Mouse (Mus musculus): ENCODE results near the gene P3h3. TPM values are rescaled to one million over a fixed set of nuclear protein-coding genes. Genes with fewer than 3 reads are reported as not detected.
"Not testable (repeated sequence)": the region's sequence is repeated elsewhere in the genome, so short reads cannot be mapped to it uniquely, and the experiment has no call there.

The P3h3 gene
- 43.7 and 62.3 TPM in 2 replicates for polyA plus RNA-seq (2015; fragmentation: Nextera tagmentation; extraction: Ambion mirVana)

- peak; percentile 83 for ATAC-seq (ENCODE audit: insufficient number of reproducible peaks, low FRiP score, low TSS enrichment, low read depth)
- peak within 1 kb of the TSS; percentile 93 for H3K9ac ChIP-seq
- no peaks in the 10 kb centered on the region for H3K9me3 ChIP-seq
- peaks cover 56% of the 10 kb centered on the region for H3K4me1 ChIP-seq
- H3K4me2 ChIP-seq: peak within 1 kb of the TSS; percentile 69
- H3K36me3 ChIP-seq: peaks cover 25% of the 10 kb centered on the region
- H3K27me3 ChIP-seq: no peaks in the 10 kb centered on the region
- peak within 1 kb of the TSS; percentile 99 for H3K27ac ChIP-seq
- WGBS: under 1% methylated on average over 84 of the region's 86 CpGs
- peak within 1 kb of the TSS; percentile 87 for H3K4me3 ChIP-seq
These were observed at the start of gene P3h3 for GRCm38 (mm10) chr6:124856916-124857839. Gene P3h3 (minus strand): TSS chr6:124857752.

DNA sequence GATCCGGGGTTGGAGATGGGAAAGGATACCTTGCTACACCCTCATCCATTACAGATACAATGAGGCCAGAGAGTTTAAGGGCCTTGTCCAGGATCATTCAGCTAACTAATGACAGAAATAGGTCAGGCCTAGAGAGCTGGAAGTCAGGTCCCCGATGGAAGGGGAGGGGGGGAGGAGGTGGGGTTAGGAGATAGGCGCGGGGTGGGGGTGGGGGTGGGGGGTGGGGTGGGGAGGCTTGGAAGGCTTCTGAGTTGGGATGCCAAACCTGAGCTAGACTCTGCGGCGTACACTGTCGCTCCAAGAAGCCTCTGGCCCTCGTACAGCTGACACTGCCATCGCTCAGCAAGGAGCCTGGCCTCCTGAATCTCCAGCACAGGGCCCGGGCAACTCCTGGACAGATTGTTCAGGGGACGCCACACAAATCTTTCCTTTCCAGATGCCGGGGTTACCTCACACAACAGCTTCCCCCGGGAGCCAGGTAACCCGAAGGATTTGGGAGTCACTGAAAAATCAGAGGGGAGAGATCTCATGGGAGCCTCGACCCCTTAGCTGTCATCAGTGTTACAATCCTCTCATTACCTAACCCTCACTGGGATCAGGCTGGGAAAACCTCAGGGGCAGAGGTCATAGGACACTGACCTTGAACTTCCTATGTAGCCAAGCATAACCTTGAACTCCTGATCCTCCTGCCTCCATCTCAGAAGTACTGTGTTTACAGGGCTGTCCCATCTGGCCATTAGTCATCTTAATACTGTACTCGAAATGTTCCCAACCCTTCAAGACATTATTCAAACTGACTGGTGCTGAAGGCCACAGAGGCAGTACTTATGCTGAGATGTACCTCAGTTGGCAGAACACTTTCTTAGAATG, 47.7 kb upstream of the P3h3 start:
- Histone ChIP-seq H3K4me1 (peaks cover 19% of the 10 kb centered on the region), H3K27ac (peak overlapping the region; percentile 98), H3K4me3 (peak overlapping the region; percentile 52), H3K27me3 (peaks cover 11% of the 10 kb centered on the region), H3K9ac (peak overlapping the region; percentile 37; the same call in 1 of the 2 replicates), H3K36me3 (no peaks in the 10 kb centered on the region), H3K4me2 (peak overlapping the region; percentile 84), H3K9me3 (no peaks in the 10 kb centered on the region)
- 51% methylated on average over 14 of the region's 16 CpGs for WGBS
- no peak for ATAC-seq (ENCODE audit: insufficient number of reproducible peaks, low FRiP score, low TSS enrichment, low read depth)

DNA sequence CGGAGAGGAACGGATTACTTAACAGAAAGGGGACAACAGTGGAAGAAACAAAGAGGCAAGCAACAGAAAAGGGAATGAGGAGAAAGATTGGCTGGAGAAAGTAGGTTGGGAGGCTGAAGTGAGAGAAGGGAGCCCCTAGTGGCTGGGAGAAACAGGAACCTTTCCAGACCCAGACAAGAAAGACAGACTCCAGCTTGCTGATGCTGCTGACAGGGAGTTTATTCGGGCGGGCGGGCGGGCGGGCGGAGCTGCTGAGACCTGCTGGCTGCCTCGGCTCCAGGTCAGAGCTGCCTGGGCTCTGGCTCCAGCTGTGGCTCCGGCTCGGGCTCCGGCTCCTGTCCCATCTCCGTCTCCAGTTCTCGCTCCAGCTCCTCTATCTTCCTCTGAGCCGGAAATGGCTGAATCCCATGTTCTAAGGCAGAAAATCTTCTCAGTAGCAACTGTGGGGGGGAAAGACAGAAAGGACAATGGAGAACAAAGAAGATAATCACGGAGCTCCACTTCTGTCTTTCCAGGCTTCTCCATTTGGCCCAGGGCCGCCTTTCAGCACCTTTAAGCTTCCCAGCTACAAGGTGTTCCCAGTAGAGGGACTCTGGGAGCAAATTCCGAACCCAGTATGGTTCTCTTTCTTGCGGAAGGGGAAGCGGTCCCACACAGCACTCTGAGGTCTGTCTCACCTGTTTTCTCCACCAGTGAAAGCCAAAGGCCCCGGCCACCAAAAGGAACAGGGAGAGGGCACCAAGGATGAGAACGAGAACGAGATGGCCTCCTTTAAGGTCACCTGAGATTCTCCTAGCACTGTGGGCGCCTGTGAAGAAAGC, 46.8 kb upstream of the P3h3 start:
- peak; percentile 70 for ATAC-seq (ENCODE audit: insufficient number of reproducible peaks, low FRiP score, low TSS enrichment, low read depth)

DNA sequence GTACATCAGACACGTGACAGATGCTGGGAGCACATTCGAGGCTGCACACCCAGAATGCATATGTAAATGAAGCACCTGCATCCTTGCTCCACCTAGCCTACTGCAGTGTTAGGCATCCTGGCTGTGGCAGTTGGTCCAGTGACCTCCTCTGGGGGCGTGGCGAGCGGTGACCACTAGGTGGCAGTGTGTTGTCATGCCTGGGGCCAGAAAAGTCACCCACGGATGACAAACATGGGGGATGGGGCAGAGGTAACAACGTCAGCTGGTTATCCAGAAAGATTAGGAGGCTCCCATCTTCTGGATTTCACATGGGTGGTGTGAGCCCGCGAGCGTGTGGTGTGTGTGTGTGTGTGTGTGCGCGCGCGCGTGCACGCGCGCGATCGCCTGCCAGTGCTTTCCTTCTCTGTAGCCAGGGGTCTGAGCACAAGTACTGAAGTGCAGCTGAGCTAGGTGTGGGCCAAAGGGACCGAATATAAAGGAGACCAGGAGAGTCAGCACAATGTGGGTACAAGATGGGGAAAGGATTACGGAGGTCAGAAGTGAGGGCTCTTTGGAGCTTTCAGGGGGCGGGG, 46.1 kb upstream of the P3h3 start:
- under 1% methylated on average over 23 of the region's 23 CpGs for WGBS
- peak; percentile 80 for ATAC-seq (ENCODE audit: insufficient number of reproducible peaks, low FRiP score, low TSS enrichment, low read depth)
- H3K27me3 ChIP-seq: peaks cover 6% of the 10 kb centered on the region
- H3K27ac ChIP-seq: peak overlapping the region; percentile 98
- peak overlapping the region; percentile 52 for H3K4me3 ChIP-seq
- H3K4me1 ChIP-seq: peaks cover 12% of the 10 kb centered on the region
- no peaks in the 10 kb centered on the region for H3K36me3 ChIP-seq
- peak overlapping the region; percentile 52 for H3K9ac ChIP-seq
- peak overlapping the region; percentile 84 for H3K4me2 ChIP-seq
- H3K9me3 ChIP-seq: no peaks in the 10 kb centered on the region

More for the DNA sequence above, 46.8 kb upstream of the P3h3 start:
- H3K9ac ChIP-seq: peak overlapping the region; percentile 52
- WGBS: 7% methylated on average over 24 of the region's 24 CpGs
- no peaks in the 10 kb centered on the region for H3K36me3 ChIP-seq
- peak overlapping the region; percentile 98 for H3K27ac ChIP-seq
- no peaks in the 10 kb centered on the region for H3K9me3 ChIP-seq
- H3K27me3 ChIP-seq: peaks cover 6% of the 10 kb centered on the region
- H3K4me1 ChIP-seq: peaks cover 12% of the 10 kb centered on the region
- H3K4me3 ChIP-seq: peak overlapping the region; percentile 52
- H3K4me2 ChIP-seq: peak overlapping the region; percentile 84

- Histone ChIP-seq H3K9ac (no peak overlapping the region), H3K27ac (no peak overlapping the region), H3K36me3 (no peaks in the 10 kb centered on the region), H3K4me3 (no peak overlapping the region), H3K9me3 (no peaks in the 10 kb centered on the region), H3K4me1 (peaks cover 12% of the 10 kb centered on the region), H3K4me2 (no peak overlapping the region), H3K27me3 (no peaks in the 10 kb centered on the region)
- ATAC-seq (ENCODE audit: insufficient number of reproducible peaks, low FRiP score, low TSS enrichment, low read depth): no peak
These were observed 44.3 kb upstream of the P3h3 start for GRCm38 (mm10) chr6:124901851-124902250.

- WGBS: 63% methylated on average over 10 of the region's 10 CpGs
- no peak overlapping the region for H3K4me2 ChIP-seq
- H3K27ac ChIP-seq: no peak overlapping the region
- no peaks in the 10 kb centered on the region for H3K36me3 ChIP-seq
- no peak overlapping the region for H3K9ac ChIP-seq
- no peak for ATAC-seq (ENCODE audit: insufficient number of reproducible peaks, low FRiP score, low TSS enrichment, low read depth)
- no peaks in the 10 kb centered on the region for H3K9me3 ChIP-seq
- peaks cover 12% of the 10 kb centered on the region for H3K4me1 ChIP-seq
- H3K27me3 ChIP-seq: no peaks in the 10 kb centered on the region
- H3K4me3 ChIP-seq: no peak overlapping the region
These were observed 43.4 kb upstream of the P3h3 start for GRCm38 (mm10) chr6:124900801-124901480.

- no peak overlapping the region for H3K4me2 ChIP-seq
- H3K9ac ChIP-seq: no peak overlapping the region
- peaks cover 9% of the 10 kb centered on the region for H3K4me1 ChIP-seq
- H3K4me3 ChIP-seq: no peak overlapping the region
- no peak for ATAC-seq (ENCODE audit: insufficient number of reproducible peaks, low FRiP score, low TSS enrichment, low read depth)
- H3K36me3 ChIP-seq: no peaks in the 10 kb centered on the region
- WGBS: 42% methylated on average over 8 of the region's 8 CpGs
- no peak overlapping the region for H3K27ac ChIP-seq
- H3K9me3 ChIP-seq: no peaks in the 10 kb centered on the region
- H3K27me3 ChIP-seq: no peaks in the 10 kb centered on the region
These were observed 42.7 kb upstream of the P3h3 start for GRCm38 (mm10) chr6:124900056-124900800.

DNA sequence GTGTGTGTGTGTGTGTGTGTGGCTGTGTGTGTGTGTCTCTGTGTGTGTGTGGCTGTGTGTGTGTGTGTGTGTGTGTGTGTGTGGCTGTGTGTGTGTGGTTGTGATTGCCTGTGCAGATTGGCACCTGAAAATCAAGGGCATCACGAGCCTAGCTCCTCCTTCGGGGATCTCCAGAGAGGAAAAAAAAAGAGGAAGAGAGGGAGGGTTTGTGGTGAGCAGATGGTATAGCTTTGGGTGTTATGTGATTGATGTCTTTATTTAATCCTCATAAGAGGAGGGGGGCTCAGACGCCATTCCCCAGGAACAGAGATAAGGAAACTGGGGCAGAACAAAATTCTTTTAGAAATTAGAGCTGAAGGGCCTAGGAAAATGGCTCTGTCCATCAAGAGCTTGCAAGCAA, 40.8 kb upstream of the P3h3 start:
- Histone ChIP-seq H3K9ac (no peak overlapping the region), H3K4me3 (no peak overlapping the region), H3K4me2 (no peak overlapping the region), H3K4me1 (no peaks in the 10 kb centered on the region), H3K36me3 (no peaks in the 10 kb centered on the region), H3K9me3 (no peaks in the 10 kb centered on the region), H3K27me3 (no peaks in the 10 kb centered on the region), H3K27ac (no peak overlapping the region)
- ATAC-seq (ENCODE audit: insufficient number of reproducible peaks, low FRiP score, low TSS enrichment, low read depth): no peak
- WGBS: 48% methylated on average over 3 of the region's 3 CpGs

DNA sequence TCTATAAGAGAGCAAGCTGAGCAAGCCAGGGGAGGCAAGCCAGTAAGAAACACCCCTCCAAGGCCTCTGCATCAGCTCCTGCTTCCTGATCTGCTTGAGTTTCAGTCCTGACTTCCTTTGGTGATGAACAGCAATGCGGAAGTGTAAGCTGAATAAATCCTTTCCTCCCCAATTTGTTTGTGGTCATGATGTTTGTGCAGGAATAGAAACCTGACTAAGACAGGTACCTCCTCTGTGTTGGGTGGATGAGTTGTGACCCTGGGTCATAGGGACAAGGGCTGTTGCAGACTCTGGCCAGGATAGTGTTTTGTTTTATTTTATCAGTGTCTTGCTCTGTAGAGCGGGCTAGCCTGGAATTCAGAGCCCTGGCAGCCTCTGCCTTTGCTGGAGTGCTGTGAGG, 36.6 kb upstream of the P3h3 start:
- H3K27ac ChIP-seq; ATAC-seq (ENCODE audit: insufficient number of reproducible peaks, low FRiP score, low TSS enrichment, low read depth); H3K4me2 ChIP-seq; H3K27me3 ChIP-seq; H3K4me3 ChIP-seq; H3K36me3 ChIP-seq; H3K4me1 ChIP-seq; H3K9me3 ChIP-seq; H3K9ac ChIP-seq: not testable (repeated sequence)
- WGBS: 91% methylated on average over 2 of the region's 2 CpGs

- no peak overlapping the region for H3K4me3 ChIP-seq
- no peaks in the 10 kb centered on the region for H3K27me3 ChIP-seq
- 51% methylated on average over 6 of the region's 6 CpGs for WGBS
These were observed 33.4 kb upstream of the P3h3 start for GRCm38 (mm10) chr6:124890997-124891396.

More at GRCm38 (mm10) chr6:124890997-124891396, 33.4 kb upstream of the P3h3 start:
- no peak overlapping the region for H3K9ac ChIP-seq
- H3K4me2 ChIP-seq: no peak overlapping the region
- H3K4me1 ChIP-seq: no peaks in the 10 kb centered on the region
- H3K36me3 ChIP-seq: no peaks in the 10 kb centered on the region
- no peaks in the 10 kb centered on the region for H3K9me3 ChIP-seq
- H3K27ac ChIP-seq: no peak overlapping the region
- ATAC-seq (ENCODE audit: insufficient number of reproducible peaks, low FRiP score, low TSS enrichment, low read depth): no peak
